Mouse (Mus musculus): ENCODE results near the gene Gm42957. TPM values are rescaled to one million over a fixed set of nuclear protein-coding genes. Genes with fewer than 3 reads are reported as not detected.
"Not testable (repeated sequence)": the region's sequence is repeated elsewhere in the genome, so short reads cannot be mapped to it uniquely, and the experiment has no call there.

Gene Gm42957
- polyA plus RNA-seq, 1 experiment = 0.23 TPM

- peaks cover 4% of the 10 kb centered on the region for H3K4me1 ChIP-seq (replicated peaks; ENCODE audit: control insufficient read depth, insufficient read depth, low read length)
- no peak overlapping the region for H3K27ac ChIP-seq (ENCODE audit: control insufficient read depth, insufficient read depth, low read length)
- no peak overlapping the region for H3K4me3 ChIP-seq (ENCODE audit: control insufficient read depth, insufficient read depth, low read length)
- no peaks in the 10 kb centered on the region for H3K36me3 ChIP-seq (ENCODE audit: control insufficient read depth, insufficient read depth, low read length)
- no peak for DNase-seq
- no peaks in the 10 kb centered on the region for H3K27me3 ChIP-seq (ENCODE audit: control insufficient read depth, insufficient read depth, low read length)
- 86% methylated on average over 7 of the region's 7 CpGs for WGBS
- TF ChIP-seq POLR2A (IDR thresholded peaks at IDR 0.05; ENCODE audit: control insufficient read depth, extremely low read depth, insufficient read depth, low read length, poor library complexity) (no peak), CTCF (IDR thresholded peaks at IDR 0.05; ENCODE audit: borderline replicate concordance, control insufficient read depth, extremely low read depth, insufficient read depth, low read length, poor library complexity) (no peak)
These were observed 43.2 kb downstream of the Gm42957 start for GRCm38 (mm10) chr3:96678456-96678855.

GRCm38 (mm10) chr3:96679159-96679674 lies 43.9 kb downstream of the Gm42957 start:
- DNase-seq = no peak
- TF ChIP-seq CTCF (IDR thresholded peaks at IDR 0.05; ENCODE audit: borderline replicate concordance, control insufficient read depth, extremely low read depth, insufficient read depth, low read length, poor library complexity) = no peak
- no peak for TF ChIP-seq POLR2A (IDR thresholded peaks at IDR 0.05; ENCODE audit: control insufficient read depth, extremely low read depth, insufficient read depth, low read length, poor library complexity)
- Histone ChIP-seq H3K36me3 (ENCODE audit: control insufficient read depth, insufficient read depth, low read length) (no peaks in the 10 kb centered on the region), H3K27me3 (ENCODE audit: control insufficient read depth, insufficient read depth, low read length) (no peaks in the 10 kb centered on the region; the same call in 1 of the 2 replicates), H3K4me1 (replicated peaks; ENCODE audit: control insufficient read depth, insufficient read depth, low read length) (peaks cover 4% of the 10 kb centered on the region), H3K4me3 (ENCODE audit: control insufficient read depth, insufficient read depth, low read length) (no peak overlapping the region), H3K27ac (ENCODE audit: control insufficient read depth, insufficient read depth, low read length) (no peak overlapping the region)
- 79% methylated on average over 5 of the region's 5 CpGs for WGBS

- WGBS = 62% methylated on average over 12 of the region's 12 CpGs
- TF ChIP-seq POLR2A (IDR thresholded peaks at IDR 0.05; ENCODE audit: control insufficient read depth, extremely low read depth, insufficient read depth, low read length, poor library complexity) = no peak
- TF ChIP-seq CTCF (IDR thresholded peaks at IDR 0.05; ENCODE audit: borderline replicate concordance, control insufficient read depth, extremely low read depth, insufficient read depth, low read length, poor library complexity) = no peak
- Histone ChIP-seq H3K4me3 (ENCODE audit: control insufficient read depth, insufficient read depth, low read length) (no peak overlapping the region), H3K36me3 (ENCODE audit: control insufficient read depth, insufficient read depth, low read length) (no peaks in the 10 kb centered on the region), H3K4me1 (replicated peaks; ENCODE audit: control insufficient read depth, insufficient read depth, low read length) (peaks cover 4% of the 10 kb centered on the region), H3K27me3 (ENCODE audit: control insufficient read depth, insufficient read depth, low read length) (peaks cover 2% of the 10 kb centered on the region; the same call in 1 of the 2 replicates), H3K27ac (ENCODE audit: control insufficient read depth, insufficient read depth, low read length) (no peak overlapping the region)
- no peak for DNase-seq
These were observed 45.1 kb downstream of the Gm42957 start for GRCm38 (mm10) chr3:96680269-96680956.

- no peak for TF ChIP-seq CTCF (IDR thresholded peaks at IDR 0.05; ENCODE audit: borderline replicate concordance, control insufficient read depth, extremely low read depth, insufficient read depth, low read length, poor library complexity)
- H3K4me3 ChIP-seq (ENCODE audit: control insufficient read depth, insufficient read depth, low read length) = no peak overlapping the region
- H3K27ac ChIP-seq (ENCODE audit: control insufficient read depth, insufficient read depth, low read length) = no peak overlapping the region
- 92% methylated on average over 3 of the region's 3 CpGs for WGBS
- H3K36me3 ChIP-seq (ENCODE audit: control insufficient read depth, insufficient read depth, low read length) = no peaks in the 10 kb centered on the region
- no peak for DNase-seq
- H3K27me3 ChIP-seq (ENCODE audit: control insufficient read depth, insufficient read depth, low read length) = peaks cover 4% of the 10 kb centered on the region; the same call in 1 of the 2 replicates
- H3K4me1 ChIP-seq (replicated peaks; ENCODE audit: control insufficient read depth, insufficient read depth, low read length) = no peaks in the 10 kb centered on the region
These were observed 48.2 kb downstream of the Gm42957 start for GRCm38 (mm10) chr3:96683496-96683895.

GRCm38 (mm10) chr3:96684151-96684821 lies 49.0 kb downstream of the Gm42957 start:
- WGBS = 72% methylated on average over 17 of the region's 17 CpGs
- H3K27me3 ChIP-seq (ENCODE audit: control insufficient read depth, insufficient read depth, low read length) = peaks cover 4% of the 10 kb centered on the region; the same call in 1 of the 2 replicates
- H3K4me3 ChIP-seq (ENCODE audit: control insufficient read depth, insufficient read depth, low read length) = no peak overlapping the region
- no peak overlapping the region for H3K27ac ChIP-seq (ENCODE audit: control insufficient read depth, insufficient read depth, low read length)
- H3K4me1 ChIP-seq (replicated peaks; ENCODE audit: control insufficient read depth, insufficient read depth, low read length) = no peaks in the 10 kb centered on the region
- TF ChIP-seq CTCF (IDR thresholded peaks at IDR 0.05; ENCODE audit: borderline replicate concordance, control insufficient read depth, extremely low read depth, insufficient read depth, low read length, poor library complexity) = no peak
- no peak for TF ChIP-seq POLR2A (IDR thresholded peaks at IDR 0.05; ENCODE audit: control insufficient read depth, extremely low read depth, insufficient read depth, low read length, poor library complexity)
- DNase-seq = no peak
- H3K36me3 ChIP-seq (ENCODE audit: control insufficient read depth, insufficient read depth, low read length) = no peaks in the 10 kb centered on the region

GRCm38 (mm10) chr3:96684822-96685156 lies 49.5 kb downstream of the Gm42957 start:
- no peaks in the 10 kb centered on the region for H3K4me1 ChIP-seq (replicated peaks; ENCODE audit: control insufficient read depth, insufficient read depth, low read length)
- no peak for DNase-seq

GRCm38 (mm10) chr3:96686057-96686456 lies 50.8 kb downstream of the Gm42957 start:
- H3K27me3 ChIP-seq (ENCODE audit: control insufficient read depth, insufficient read depth, low read length); DNase-seq; H3K4me3 ChIP-seq (ENCODE audit: control insufficient read depth, insufficient read depth, low read length); H3K36me3 ChIP-seq (ENCODE audit: control insufficient read depth, insufficient read depth, low read length); H3K27ac ChIP-seq (ENCODE audit: control insufficient read depth, insufficient read depth, low read length); H3K4me1 ChIP-seq (replicated peaks; ENCODE audit: control insufficient read depth, insufficient read depth, low read length): not testable (repeated sequence)
- 97% methylated on average over 5 of the region's 5 CpGs for WGBS

More at GRCm38 (mm10) chr3:96684822-96685156, 49.5 kb downstream of the Gm42957 start:
- Histone ChIP-seq H3K27me3 (ENCODE audit: control insufficient read depth, insufficient read depth, low read length) (peaks cover 4% of the 10 kb centered on the region; the same call in 1 of the 2 replicates), H3K4me3 (ENCODE audit: control insufficient read depth, insufficient read depth, low read length) (0 out of 2 replicates have a peak overlapping the region, but pooled peaks have one; percentile 9), H3K27ac (ENCODE audit: control insufficient read depth, insufficient read depth, low read length) (no peak overlapping the region), H3K36me3 (ENCODE audit: control insufficient read depth, insufficient read depth, low read length) (no peaks in the 10 kb centered on the region)
- no peak for TF ChIP-seq CTCF (IDR thresholded peaks at IDR 0.05; ENCODE audit: borderline replicate concordance, control insufficient read depth, extremely low read depth, insufficient read depth, low read length, poor library complexity)
- WGBS = 30% methylated on average over 28 of the region's 28 CpGs
